Mouse (Mus musculus) left cerebral cortex, adult 8-10 months (tissue): Measurements from ENCODE around the gene Upf1. TPM values are rescaled to one million over a fixed set of nuclear protein-coding genes. Genes with fewer than 3 reads are reported as not detected.

ENCODE experiments used
- DNase-seq, 2 experiments: peaks; one replicate each; pipeline ENCODE4 v3.0.0; 2022; ENCODE audit warnings: low spot score in 2 of 2
- total RNA-seq, 4 experiments: library from RNA; stranded (reverse); gene quantifications; 2 replicates each; pipeline ENCODE4 v1.2.4; 2022

The Upf1 gene
- total RNA-seq, 4 experiments from 2014 or later: 55.1 to 60.8 (median 59.2) TPM

- DNase-seq: no peak
Observed at GRCm38 (mm10) chr8:70360769-70361168, 7.7 kb upstream of the Upf1 start.

GRCm38 (mm10) chr8:70359411-70359810 is 6.3 kb upstream of the Upf1 start:
- DNase-seq: no peak

GRCm38 (mm10) chr8:70356111-70356510 is 3.0 kb upstream of the Upf1 start:
- DNase-seq: no peak

- peak; percentile 28 to 60 for DNase-seq
Observed at GRCm38 (mm10) chr8:70354004-70354403, 926 bp upstream of the Upf1 start.

GRCm38 (mm10) chr8:70352657-70353151 is 374 bp downstream of the Upf1 start:
- no peak for DNase-seq

DNA sequence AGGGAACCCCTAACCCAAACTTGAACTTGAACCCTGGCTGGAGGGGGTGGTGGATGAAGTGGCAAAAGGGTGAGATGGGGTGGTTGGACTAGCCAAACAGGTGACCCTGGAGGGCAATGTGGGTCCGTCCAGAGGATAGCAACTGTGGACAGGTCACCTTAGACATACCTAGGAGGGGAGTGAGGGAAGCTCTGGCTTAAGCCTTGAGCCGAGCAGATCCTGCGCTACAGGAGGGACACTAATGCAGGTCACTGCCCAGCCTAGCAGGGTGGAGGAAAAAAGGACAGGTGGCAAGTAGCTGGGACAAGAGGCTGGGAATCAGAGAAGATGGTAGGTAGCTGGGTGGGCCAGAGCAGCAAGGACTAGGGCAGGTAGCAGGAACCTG is 1.1 kb downstream of the Upf1 start:
- no peak for DNase-seq

- peak in 1 of 2 experiments; percentile 61 for DNase-seq
Observed at GRCm38 (mm10) chr8:70351035-70351999, 1.8 kb downstream of the Upf1 start.

DNA sequence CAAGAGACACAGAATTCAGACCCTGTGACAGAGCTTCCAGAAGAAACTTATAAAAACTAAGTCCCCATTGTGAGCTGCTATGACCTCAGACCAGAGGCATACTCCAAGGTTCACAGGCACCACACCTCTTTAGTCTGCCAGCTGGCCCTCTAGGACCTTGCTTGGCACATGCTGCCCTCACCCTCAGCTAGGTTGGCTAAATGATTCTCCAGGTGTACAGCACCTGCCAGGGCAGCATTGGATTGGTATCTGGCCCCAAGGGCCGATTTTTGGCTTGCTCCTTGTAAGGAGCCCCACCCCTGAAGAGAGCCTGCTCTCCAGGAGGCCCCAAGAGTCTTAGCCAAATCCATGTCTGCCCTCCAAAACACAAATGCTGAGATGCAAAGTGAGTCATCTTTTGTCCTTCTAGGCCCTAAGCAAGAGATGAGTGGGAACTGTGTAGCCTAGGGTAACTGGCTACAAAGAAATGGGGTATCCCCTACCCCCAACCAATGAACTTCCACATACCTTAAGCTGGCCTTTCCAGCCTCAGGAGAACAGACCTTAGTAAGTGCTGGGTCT is 5.1 kb downstream of the Upf1 start:
- DNase-seq: no peak

DNA sequence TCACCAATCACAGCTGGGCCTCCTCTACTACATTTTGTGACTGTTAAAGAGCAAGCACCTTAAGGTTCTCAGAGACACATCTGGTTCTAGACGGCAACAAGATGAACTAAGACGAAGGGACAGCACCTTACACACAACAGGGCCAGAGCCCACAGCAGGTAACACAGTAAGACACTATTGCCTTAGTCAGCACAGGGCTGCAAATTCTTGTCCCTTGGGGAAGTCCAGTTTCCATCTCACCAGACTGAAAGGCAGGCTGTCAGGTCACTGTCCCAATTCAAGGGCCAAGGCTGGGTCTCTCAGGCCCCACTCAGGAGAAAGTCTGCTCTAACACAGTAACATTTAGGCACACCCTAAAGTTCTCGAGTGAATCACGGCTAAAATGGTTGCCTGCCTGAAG is 5.6 kb downstream of the Upf1 start:
- DNase-seq: no peak

DNA sequence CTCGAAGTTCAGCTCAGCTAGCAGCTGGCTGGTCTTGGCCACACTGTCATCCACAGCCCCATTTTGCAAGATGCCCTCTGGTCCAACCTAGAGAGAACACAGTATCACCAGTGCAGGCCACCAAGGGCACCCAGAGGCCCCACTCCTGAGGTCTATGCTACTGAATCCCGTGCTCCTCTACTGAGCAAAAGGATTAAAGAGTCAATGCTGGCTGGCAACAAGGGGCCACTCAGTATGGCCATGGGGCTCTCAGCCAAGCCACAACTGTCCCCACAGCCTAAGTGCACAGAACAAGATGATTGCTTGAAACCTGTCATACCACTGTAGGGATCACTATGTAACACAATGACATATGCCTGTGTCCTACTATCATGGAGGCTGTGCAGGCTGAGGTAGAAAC is 8.8 kb downstream of the Upf1 start:
- no peak for DNase-seq

DNA sequence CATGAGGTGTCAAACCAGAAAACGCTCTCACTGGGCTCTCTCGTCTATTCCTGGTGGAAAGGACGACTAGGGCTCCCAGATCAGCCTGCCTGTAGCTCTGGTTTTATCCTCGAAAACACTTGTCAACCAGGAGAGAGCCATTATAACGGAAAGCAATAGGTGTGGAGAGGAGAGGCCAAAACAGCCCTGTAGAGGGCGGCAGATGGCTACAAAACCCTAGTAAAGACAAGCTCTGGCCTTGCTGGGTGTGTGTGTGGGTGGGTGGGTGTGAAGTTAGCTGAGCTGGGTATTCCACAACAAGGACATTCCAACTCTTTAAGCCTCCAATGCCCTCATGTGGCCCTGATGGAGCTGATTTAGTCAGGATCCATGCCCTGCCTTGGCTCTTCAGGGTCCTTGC is 9.4 kb downstream of the Upf1 start:
- DNase-seq: no peak

GRCm38 (mm10) chr8:70343076-70343475 is 10.0 kb downstream of the Upf1 start:
- no peak for DNase-seq

DNA sequence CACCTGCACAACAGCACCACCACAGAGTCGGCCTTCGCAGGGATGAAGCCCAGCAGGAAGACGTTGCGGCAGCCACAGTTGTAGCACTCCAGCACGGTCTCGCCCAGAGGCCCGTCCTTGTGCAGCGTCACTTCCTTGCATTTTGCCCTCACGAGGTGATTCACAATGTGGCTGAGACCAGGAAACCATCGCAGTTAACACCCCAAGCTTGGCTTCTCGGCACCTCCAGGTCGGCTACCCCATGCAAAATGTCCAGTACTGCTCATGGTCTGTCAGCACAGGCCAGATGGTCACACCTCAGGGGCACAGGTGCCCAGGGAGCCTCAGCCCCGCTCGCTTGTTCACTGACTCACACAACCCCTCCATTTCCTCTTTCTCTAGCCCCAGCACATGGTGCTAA is 11.1 kb downstream of the Upf1 start:
- no peak for DNase-seq

DNA sequence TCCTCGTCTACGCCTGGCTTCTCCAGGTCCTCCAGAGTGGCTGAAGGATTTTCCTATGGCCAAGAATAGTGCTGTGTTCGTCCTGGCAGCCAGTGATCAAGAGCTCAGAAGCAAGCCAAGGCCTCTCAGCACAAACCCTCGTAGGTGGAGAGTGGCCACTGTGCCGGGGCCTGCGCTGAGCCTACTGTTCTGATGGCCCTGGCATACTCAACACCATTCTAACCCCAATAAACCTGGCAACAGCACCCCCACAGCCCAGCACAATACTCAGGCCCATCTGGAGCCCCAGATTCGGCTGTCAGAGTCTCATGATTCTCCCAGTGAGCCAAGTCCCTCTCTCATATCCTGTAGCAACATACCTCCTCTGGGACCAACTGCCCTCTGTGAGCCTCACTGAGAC is 12.4 kb downstream of the Upf1 start:
- no peak for DNase-seq

GRCm38 (mm10) chr8:70338931-70339330 is 14.1 kb downstream of the Upf1 start:
- no peak for DNase-seq

GRCm38 (mm10) chr8:70332878-70333202 is 20.2 kb downstream of the Upf1 start:
- DNase-seq: no peak

- peak; percentile 57 to 60 for DNase-seq
Observed at GRCm38 (mm10) chr8:70332070-70332877, 20.8 kb downstream of the Upf1 start.

DNA sequence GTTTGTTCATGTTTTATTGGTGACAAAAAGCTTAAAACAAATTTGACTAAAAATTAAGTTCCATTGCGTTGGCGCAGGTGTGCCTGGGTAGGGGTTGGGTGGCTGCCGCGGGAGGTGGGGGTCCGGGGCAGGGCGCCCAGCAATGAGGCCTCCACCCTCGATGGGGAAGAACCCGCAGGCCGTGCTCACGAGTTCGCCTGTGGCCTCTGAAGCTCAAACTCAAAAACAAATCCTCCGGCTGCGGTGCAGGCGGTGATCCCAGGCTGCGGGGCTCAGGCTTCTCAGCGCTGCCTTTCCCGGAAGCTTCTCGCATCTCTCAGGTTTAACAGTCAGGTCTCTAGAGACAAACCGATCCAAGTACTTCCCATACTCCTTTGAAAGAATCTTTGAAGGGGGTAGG is 21.6 kb downstream of the Upf1 start:
- DNase-seq: no peak

DNA sequence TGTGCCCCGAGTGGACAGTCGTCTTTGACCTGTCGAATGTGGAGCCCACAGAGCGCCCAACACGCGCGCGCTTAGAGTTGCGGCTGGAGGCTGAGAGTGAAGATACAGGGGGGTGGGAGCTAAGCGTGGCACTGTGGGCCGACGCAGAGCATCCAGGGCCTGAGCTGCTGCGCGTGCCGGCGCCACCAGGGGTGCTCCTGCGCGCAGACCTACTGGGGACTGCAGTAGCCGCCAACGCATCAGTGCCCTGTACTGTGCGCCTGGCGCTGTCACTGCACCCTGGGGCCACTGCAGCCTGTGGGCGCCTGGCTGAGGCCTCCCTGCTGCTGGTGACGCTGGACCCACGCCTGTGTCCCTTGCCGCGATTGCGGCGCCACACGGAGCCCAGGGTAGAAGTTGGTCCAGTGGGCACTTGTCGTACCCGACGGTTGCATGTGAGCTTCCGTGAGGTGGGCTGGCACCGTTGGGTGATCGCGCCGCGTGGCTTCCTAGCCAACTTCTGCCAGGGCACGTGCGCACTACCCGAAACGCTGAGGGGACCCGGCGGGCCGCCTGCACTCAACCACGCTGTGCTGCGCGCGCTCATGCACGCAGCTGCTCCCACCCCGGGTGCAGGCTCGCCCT is 22.2 kb downstream of the Upf1 start:
- peak; percentile 60 to 76 for DNase-seq

DNA sequence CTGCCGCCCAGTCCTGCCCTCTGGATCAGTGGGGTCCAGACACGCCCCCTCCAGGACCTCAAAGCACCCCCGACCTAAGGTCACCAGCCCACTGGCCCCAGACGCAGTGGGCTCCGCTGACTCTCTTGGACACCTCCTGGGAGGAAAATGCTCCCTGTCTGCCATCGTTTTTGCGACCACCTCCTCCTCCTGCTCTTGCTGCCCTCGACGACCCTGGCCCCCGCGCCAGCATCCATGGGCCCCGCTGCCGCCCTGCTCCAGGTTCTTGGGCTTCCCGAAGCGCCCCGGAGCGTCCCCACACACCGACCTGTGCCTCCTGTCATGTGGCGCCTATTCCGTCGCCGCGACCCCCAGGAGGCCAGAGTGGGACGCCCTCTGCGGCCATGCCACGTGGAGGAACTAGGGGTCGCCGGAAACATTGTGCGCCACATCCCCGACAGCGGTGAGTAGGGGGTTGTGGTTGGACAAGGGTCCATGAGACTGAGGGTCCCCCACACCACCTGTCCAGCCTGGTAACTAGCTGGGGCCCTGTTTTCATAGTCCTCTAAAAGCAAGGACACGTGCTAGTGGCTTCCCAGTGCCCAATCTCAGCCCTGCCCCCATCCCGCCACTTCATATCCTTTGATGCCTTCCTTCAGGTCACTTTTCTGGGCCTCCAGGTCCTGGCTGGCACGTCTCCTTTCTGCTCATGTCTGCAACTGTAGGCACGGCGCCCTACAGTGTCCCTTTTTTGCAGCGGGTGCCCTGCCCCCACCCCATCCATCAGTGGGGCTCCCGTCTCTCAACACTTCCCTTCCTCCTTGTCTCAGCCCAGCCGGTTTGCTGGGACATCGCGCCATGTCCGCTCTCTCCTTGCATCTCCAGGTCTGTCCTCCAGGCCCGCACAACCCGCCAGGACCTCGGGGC is 23.0 kb downstream of the Upf1 start:
- peak in 1 of 2 experiments; percentile 32 for DNase-seq
